Mouse (Mus musculus): ENCODE results near the gene Dhrs7b. TPM values are rescaled to one million over a fixed set of nuclear protein-coding genes. Genes with fewer than 3 reads are reported as not detected.
A peak's percentile ranks its signal among the peaks of the same experiment; 100 is the strongest.
"Not testable (repeated sequence)": the region's sequence is repeated elsewhere in the genome, so short reads cannot be mapped to it uniquely, and the experiment has no call there.

Gene Dhrs7b
- polyA plus RNA-seq, 1 experiment from 2014 or later, result 41.4 TPM

GRCm38 (mm10) chr11:60878675-60879294 is 48.4 kb downstream of the Dhrs7b start, which contains the start of gene Tmem11:
Gene Tmem11 (minus strand): TSS chr11:60879272.
- Histone ChIP-seq H3K27ac (peak within 1 kb of the TSS; percentile 98), H3K36me3 (no peaks in the 10 kb centered on the region; the same call in 1 of the 2 replicates), H3K4me1 (peaks cover 47% of the 10 kb centered on the region), H3K9ac (peak within 1 kb of the TSS; percentile 81), H3K9me3 (no peaks in the 10 kb centered on the region), H3K4me3 (peak within 1 kb of the TSS; percentile 95), H3K27me3 (no peaks in the 10 kb centered on the region), H3K4me2 (peak within 1 kb of the TSS; percentile 69)
- WGBS, result under 1% methylated on average over 62 of the region's 62 CpGs
- ATAC-seq (ENCODE audit: borderline replicate concordance, extremely low read depth, low FRiP score, low TSS enrichment), result peak; percentile 99

GRCm38 (mm10) chr11:60879423-60879822 is 49.0 kb downstream of the Dhrs7b start:
- peak overlapping the region; percentile 81 for H3K9ac ChIP-seq
- H3K36me3 ChIP-seq, result no peaks in the 10 kb centered on the region; the same call in 1 of the 2 replicates
- H3K4me3 ChIP-seq, result peak overlapping the region; percentile 95
- ATAC-seq (ENCODE audit: borderline replicate concordance, extremely low read depth, low FRiP score, low TSS enrichment), result peak; percentile 4; the same call in 1 of the 2 replicates
- no peaks in the 10 kb centered on the region for H3K27me3 ChIP-seq
- no peaks in the 10 kb centered on the region for H3K9me3 ChIP-seq
- peak overlapping the region; percentile 69 for H3K4me2 ChIP-seq
- peaks cover 44% of the 10 kb centered on the region for H3K4me1 ChIP-seq
- 3% methylated on average over 11 of the region's 11 CpGs for WGBS
- H3K27ac ChIP-seq, result peak overlapping the region; percentile 98

GRCm38 (mm10) chr11:60880559-60880958 is 50.1 kb downstream of the Dhrs7b start:
- no peak for ATAC-seq (ENCODE audit: borderline replicate concordance, extremely low read depth, low FRiP score, low TSS enrichment)
- no peak overlapping the region for H3K9ac ChIP-seq
- WGBS, result 92% methylated on average over 4 of the region's 4 CpGs
- H3K9me3 ChIP-seq, result no peaks in the 10 kb centered on the region
- H3K27ac ChIP-seq, result no peak overlapping the region
- H3K4me1 ChIP-seq, result peaks cover 32% of the 10 kb centered on the region
- no peak overlapping the region for H3K4me2 ChIP-seq
- H3K36me3 ChIP-seq, result no peaks in the 10 kb centered on the region; the same call in 1 of the 2 replicates
- no peaks in the 10 kb centered on the region for H3K27me3 ChIP-seq
- no peak overlapping the region for H3K4me3 ChIP-seq

GRCm38 (mm10) chr11:60882386-60882785 is 52.0 kb downstream of the Dhrs7b start:
- Histone ChIP-seq H3K9ac (no peak overlapping the region), H3K9me3 (no peaks in the 10 kb centered on the region), H3K4me2 (no peak overlapping the region), H3K27me3 (no peaks in the 10 kb centered on the region), H3K4me3 (no peak overlapping the region), H3K27ac (no peak overlapping the region), H3K36me3 (no peaks in the 10 kb centered on the region; the same call in 1 of the 2 replicates), H3K4me1 (peaks cover 14% of the 10 kb centered on the region)
- ATAC-seq (ENCODE audit: borderline replicate concordance, extremely low read depth, low FRiP score, low TSS enrichment), result no peak
- WGBS, result 69% methylated on average over 3 of the region's 3 CpGs

GRCm38 (mm10) chr11:60886986-60887385 is 56.6 kb downstream of the Dhrs7b start:
- not testable (repeated sequence) for H3K36me3 ChIP-seq; H3K4me3 ChIP-seq; H3K9ac ChIP-seq; ATAC-seq (ENCODE audit: borderline replicate concordance, extremely low read depth, low FRiP score, low TSS enrichment); H3K27me3 ChIP-seq; H3K9me3 ChIP-seq; H3K4me1 ChIP-seq; H3K4me2 ChIP-seq; H3K27ac ChIP-seq
- WGBS, result 71% methylated on average over 3 of the region's 3 CpGs

GRCm38 (mm10) chr11:60889861-60890260 is 59.4 kb downstream of the Dhrs7b start:
- Histone ChIP-seq H3K36me3 (no peaks in the 10 kb centered on the region), H3K9ac (no peak overlapping the region), H3K27ac (no peak overlapping the region), H3K9me3 (no peaks in the 10 kb centered on the region), H3K4me3 (no peak overlapping the region), H3K4me2 (no peak overlapping the region), H3K27me3 (no peaks in the 10 kb centered on the region), H3K4me1 (no peaks in the 10 kb centered on the region)
- 60% methylated on average over 2 of the region's 2 CpGs for WGBS
- no peak for ATAC-seq (ENCODE audit: borderline replicate concordance, extremely low read depth, low FRiP score, low TSS enrichment)

GRCm38 (mm10) chr11:60890286-60890685 is 59.9 kb downstream of the Dhrs7b start:
- Histone ChIP-seq H3K9ac (no peak overlapping the region), H3K4me3 (no peak overlapping the region), H3K36me3 (no peaks in the 10 kb centered on the region), H3K4me2 (no peak overlapping the region), H3K27ac (no peak overlapping the region), H3K4me1 (no peaks in the 10 kb centered on the region), H3K9me3 (no peaks in the 10 kb centered on the region), H3K27me3 (no peaks in the 10 kb centered on the region)
- ATAC-seq (ENCODE audit: borderline replicate concordance, extremely low read depth, low FRiP score, low TSS enrichment), result no peak
- 59% methylated on average over 6 of the region's 6 CpGs for WGBS

GRCm38 (mm10) chr11:60890744-60891143 is 60.3 kb downstream of the Dhrs7b start:
- Histone ChIP-seq H3K27ac (no peak overlapping the region), H3K9ac (no peak overlapping the region)

GRCm38 (mm10) chr11:60895915-60896314 is 65.5 kb downstream of the Dhrs7b start:
- no peaks in the 10 kb centered on the region for H3K4me1 ChIP-seq
- no peak overlapping the region for H3K4me2 ChIP-seq
- H3K36me3 ChIP-seq, result no peaks in the 10 kb centered on the region
- H3K4me3 ChIP-seq, result no peak overlapping the region
- no peaks in the 10 kb centered on the region for H3K27me3 ChIP-seq
- peak; percentile 89 for ATAC-seq (ENCODE audit: borderline replicate concordance, extremely low read depth, low FRiP score, low TSS enrichment)
- WGBS, result 23% methylated on average over 4 of the region's 4 CpGs
- H3K27ac ChIP-seq, result no peak overlapping the region
- no peak overlapping the region for H3K9ac ChIP-seq
- no peaks in the 10 kb centered on the region for H3K9me3 ChIP-seq

More at GRCm38 (mm10) chr11:60890744-60891143, 60.3 kb downstream of the Dhrs7b start:
- H3K36me3 ChIP-seq, result no peaks in the 10 kb centered on the region
- WGBS, result 48% methylated on average over 3 of the region's 3 CpGs
- no peaks in the 10 kb centered on the region for H3K9me3 ChIP-seq
- no peak overlapping the region for H3K4me2 ChIP-seq
- no peaks in the 10 kb centered on the region for H3K27me3 ChIP-seq
- no peak for ATAC-seq (ENCODE audit: borderline replicate concordance, extremely low read depth, low FRiP score, low TSS enrichment)
- no peaks in the 10 kb centered on the region for H3K4me1 ChIP-seq
- no peak overlapping the region for H3K4me3 ChIP-seq

GRCm38 (mm10) chr11:60902001-60902400 is 71.6 kb downstream of the Dhrs7b start:
- Histone ChIP-seq H3K9me3 (no peaks in the 10 kb centered on the region), H3K4me3 (no peak overlapping the region), H3K27me3 (no peaks in the 10 kb centered on the region), H3K27ac (no peak overlapping the region), H3K4me1 (no peaks in the 10 kb centered on the region; the same call in 1 of the 2 replicates), H3K4me2 (no peak overlapping the region), H3K36me3 (peaks cover 15% of the 10 kb centered on the region; the same call in 1 of the 2 replicates), H3K9ac (no peak overlapping the region)
- ATAC-seq (ENCODE audit: borderline replicate concordance, extremely low read depth, low FRiP score, low TSS enrichment), result no peak
- WGBS, result 75% methylated on average over 7 of the region's 7 CpGs

- no peak overlapping the region for H3K4me3 ChIP-seq
- no peak for ATAC-seq (ENCODE audit: borderline replicate concordance, extremely low read depth, low FRiP score, low TSS enrichment)
- H3K4me2 ChIP-seq, result no peak overlapping the region
- no peaks in the 10 kb centered on the region for H3K9me3 ChIP-seq
- no peak overlapping the region for H3K27ac ChIP-seq
- no peaks in the 10 kb centered on the region; the same call in 1 of the 2 replicates for H3K4me1 ChIP-seq
- no peak overlapping the region for H3K9ac ChIP-seq
- 52% methylated on average over 4 of the region's 4 CpGs for WGBS
- H3K36me3 ChIP-seq, result peaks cover 15% of the 10 kb centered on the region; the same call in 1 of the 2 replicates
- H3K27me3 ChIP-seq, result no peaks in the 10 kb centered on the region
Measured at GRCm38 (mm10) chr11:60902486-60902885, 72.1 kb downstream of the Dhrs7b start.

- Histone ChIP-seq H3K4me3 (no peak overlapping the region), H3K36me3 (peaks cover 15% of the 10 kb centered on the region; the same call in 1 of the 2 replicates), H3K9me3 (no peaks in the 10 kb centered on the region), H3K4me1 (no peaks in the 10 kb centered on the region; the same call in 1 of the 2 replicates), H3K9ac (no peak overlapping the region), H3K4me2 (no peak overlapping the region), H3K27ac (no peak overlapping the region), H3K27me3 (no peaks in the 10 kb centered on the region)
- no peak for ATAC-seq (ENCODE audit: borderline replicate concordance, extremely low read depth, low FRiP score, low TSS enrichment)
- 84% methylated on average over 6 of the region's 6 CpGs for WGBS
Measured at GRCm38 (mm10) chr11:60903661-60904061, 73.2 kb downstream of the Dhrs7b start.

Measured in lung, embryonic 15.5 days (tissue).